Mouse (Mus musculus): ENCODE results near the gene Sertad2.

Gene Sertad2

GRCm38 (mm10) chr11:20549481-20549880 is 6.4 kb downstream of the Sertad2 start:
- no peak for DNase-seq

GRCm38 (mm10) chr11:20550196-20550595 is 7.1 kb downstream of the Sertad2 start:
- no peak for DNase-seq

- no peak for DNase-seq
Measured at GRCm38 (mm10) chr11:20552059-20552458, 9.0 kb downstream of the Sertad2 start.

GRCm38 (mm10) chr11:20552758-20553673 is 10.0 kb downstream of the Sertad2 start:
- DNase-seq, result no peak

- DNase-seq, result no peak
Measured at GRCm38 (mm10) chr11:20555651-20556050, 12.6 kb downstream of the Sertad2 start.

GRCm38 (mm10) chr11:20556163-20556911 is 13.3 kb downstream of the Sertad2 start:
- no peak for DNase-seq

GRCm38 (mm10) chr11:20559236-20559950 is 16.3 kb downstream of the Sertad2 start:
- DNase-seq, result no peak

GRCm38 (mm10) chr11:20559951-20560642 is 17.0 kb downstream of the Sertad2 start:
- no peak for DNase-seq

GRCm38 (mm10) chr11:20561323-20562002 is 18.4 kb downstream of the Sertad2 start:
- peak; percentile 49 for DNase-seq

- no peak for DNase-seq
Measured at GRCm38 (mm10) chr11:20565057-20565456, 22.0 kb downstream of the Sertad2 start.

- no peak for DNase-seq
Measured at GRCm38 (mm10) chr11:20571702-20572413, 28.8 kb downstream of the Sertad2 start.

- no peak for DNase-seq
Measured at GRCm38 (mm10) chr11:20576046-20576635, 33.1 kb downstream of the Sertad2 start.

- no peak for DNase-seq
Measured at GRCm38 (mm10) chr11:20582758-20583157, 39.7 kb downstream of the Sertad2 start.

- no peak for DNase-seq
Measured at GRCm38 (mm10) chr11:20585297-20585696, 42.2 kb downstream of the Sertad2 start.

GRCm38 (mm10) chr11:20586180-20586579 is 43.1 kb downstream of the Sertad2 start:
- DNase-seq, result no peak

- DNase-seq, result no peak
Measured at GRCm38 (mm10) chr11:20589393-20589792, 46.3 kb downstream of the Sertad2 start.

GRCm38 (mm10) chr11:20592010-20592409 is 49.0 kb downstream of the Sertad2 start:
- no peak for DNase-seq

GRCm38 (mm10) chr11:20594229-20595201 is 51.5 kb downstream of the Sertad2 start:
- DNase-seq, result no peak

- peak; percentile 27 for DNase-seq
Measured at GRCm38 (mm10) chr11:20603066-20603812, 60.2 kb downstream of the Sertad2 start.
